Mouse (Mus musculus) megakaryocyte, adult 5-6 weeks (primary cell): ENCODE measurements around the gene Eif4g3. TPM values are rescaled to one million over a fixed set of nuclear protein-coding genes. Genes with fewer than 3 reads are reported as not detected.

ENCODE experiments used
- ATAC-seq: 2 replicates; pipeline ENCODE4 v1.8.0; 2016; ENCODE audit warnings: mild to moderate bottlenecking, inconsistent platforms; ENCODE audit not compliant: poor library complexity, severe bottlenecking
- total RNA-seq, 2 experiments: library from RNA; stranded (forward) in 1 of 2; stranded (reverse) in 1 of 2; fragments of 153-499, 151-499 nt in 1 of 2; fragments of 221-1000, 200-1000 nt in 1 of 2; gene quantifications; 2 replicates each; pipeline versions ENCODE4 v1.2.3 to v1.2.4; 2015 to 2017

Eif4g3 gene
- total RNA-seq, 2 experiments from 2014 or later: 47.6 to 65.6 TPM

DNA sequence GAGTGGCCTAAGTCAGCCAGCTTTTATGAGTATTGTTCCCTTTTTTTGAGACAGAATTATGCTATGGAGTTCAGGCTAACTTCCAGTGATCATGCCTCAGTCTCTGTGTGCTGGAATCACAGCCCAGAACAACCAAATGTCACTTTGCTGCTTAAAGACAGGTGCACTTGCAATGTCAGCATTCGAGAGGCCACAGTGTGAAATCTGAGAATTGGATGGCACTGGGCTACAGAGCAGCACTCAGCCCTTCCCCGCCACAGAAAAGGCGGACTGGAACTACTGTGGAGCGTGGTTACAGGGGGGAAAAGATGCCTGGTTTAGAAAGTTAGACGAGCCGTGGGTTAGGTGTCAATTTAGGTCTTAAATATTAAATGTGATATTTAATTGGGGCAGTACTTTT is 27.4 kb downstream of the Eif4g3 start:
- no peak for ATAC-seq

DNA sequence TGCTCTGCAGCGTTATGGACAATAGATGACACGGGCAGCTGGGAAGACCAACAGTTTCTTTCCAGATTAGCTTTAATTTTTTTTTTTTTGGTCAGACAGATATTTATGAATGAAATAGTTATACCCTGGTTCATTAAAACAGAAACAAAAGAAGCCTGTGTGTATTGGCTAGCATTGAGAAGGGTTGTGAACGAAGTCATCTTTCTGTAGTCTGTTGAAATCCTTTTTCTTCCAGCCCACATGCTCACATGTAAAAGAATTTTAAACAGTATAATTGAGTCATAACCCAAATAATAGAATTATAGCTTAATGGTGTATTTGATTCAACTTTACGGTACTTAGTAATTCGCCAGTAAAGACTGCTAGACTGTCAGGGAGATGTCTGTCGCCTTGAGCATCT is 28.8 kb downstream of the Eif4g3 start:
- no peak for ATAC-seq

- no peak for ATAC-seq
Measured at GRCm38 (mm10) chr4:138022761-138023160, 29.9 kb downstream of the Eif4g3 start.

DNA sequence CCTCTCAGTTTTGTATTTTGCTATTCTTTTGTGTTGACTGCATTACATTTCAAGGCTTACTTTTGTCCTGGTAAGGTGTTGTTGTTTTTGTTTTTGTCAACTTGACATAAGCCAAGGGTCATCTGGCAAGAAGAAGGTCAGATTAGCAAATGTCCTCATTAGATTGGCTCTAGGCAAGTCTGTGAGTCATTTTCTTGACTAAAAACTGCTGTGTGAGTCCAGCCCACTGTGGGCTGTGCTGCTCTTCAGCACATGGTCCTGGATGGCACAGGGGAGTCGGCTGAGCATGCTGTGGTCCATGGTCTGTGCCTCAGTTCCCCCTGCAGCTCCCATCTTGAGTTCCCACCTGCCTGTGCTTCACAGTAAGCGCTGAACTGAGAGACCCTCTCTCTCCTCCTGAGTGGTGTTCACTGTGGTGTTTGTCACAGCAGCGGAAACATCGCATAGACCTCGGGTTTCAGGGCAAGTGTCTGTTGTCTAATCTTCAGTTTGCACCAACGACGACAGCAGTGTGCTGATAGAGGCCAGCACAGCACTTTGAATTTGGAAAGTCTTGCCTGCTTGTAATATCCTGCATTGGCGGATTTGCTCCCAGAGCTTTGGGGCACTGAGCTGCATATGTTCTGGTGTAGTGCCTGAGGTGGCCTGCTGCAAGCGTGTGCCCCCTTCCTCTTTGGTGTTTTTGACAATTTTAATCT is 30.7 kb downstream of the Eif4g3 start:
- ATAC-seq: no peak

DNA sequence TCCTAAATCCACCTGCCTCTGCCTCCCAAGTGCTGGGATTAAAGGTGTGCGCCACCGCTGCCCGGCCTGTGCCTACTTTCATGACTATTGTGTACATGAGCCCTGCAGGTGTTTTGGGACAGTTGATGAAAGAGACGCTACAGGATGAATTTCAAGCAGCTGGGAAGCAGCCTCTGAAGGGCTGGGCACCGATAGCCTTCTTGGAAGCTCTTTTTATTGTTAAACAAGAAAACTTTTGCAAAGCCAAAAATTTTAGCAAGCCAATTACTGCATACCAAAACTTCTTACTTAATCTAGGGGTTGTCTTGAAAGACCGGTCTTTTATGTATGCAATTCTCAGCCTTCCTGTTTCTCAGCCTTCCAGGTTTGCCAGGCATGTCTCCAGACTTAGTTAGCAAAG is 36.3 kb downstream of the Eif4g3 start:
- no peak for ATAC-seq

DNA sequence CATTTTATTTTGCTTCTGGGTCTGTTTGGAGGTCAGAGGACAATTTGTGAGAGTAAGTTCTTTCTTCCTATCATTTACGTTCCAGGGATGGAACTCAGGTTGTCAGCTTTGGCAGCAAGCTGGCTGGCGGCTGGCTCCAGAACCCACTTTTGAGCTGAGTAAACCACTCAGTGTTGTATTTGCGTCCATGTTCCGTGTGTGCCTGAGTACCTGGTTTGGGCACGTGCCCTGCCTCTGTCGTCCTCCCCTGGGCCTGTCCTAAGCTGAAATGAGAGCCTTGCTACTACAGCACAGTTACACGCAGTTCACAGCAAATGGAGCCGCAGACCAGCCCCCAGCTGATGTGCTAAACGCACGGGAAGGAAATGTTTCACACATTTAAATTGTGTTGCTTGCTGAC is 39.0 kb downstream of the Eif4g3 start:
- ATAC-seq: no peak

- no peak for ATAC-seq
Measured at GRCm38 (mm10) chr4:138033871-138034270, 41.0 kb downstream of the Eif4g3 start.

GRCm38 (mm10) chr4:138035435-138036120 is 42.8 kb downstream of the Eif4g3 start:
- ATAC-seq: no peak

GRCm38 (mm10) chr4:138037110-138037509 is 44.3 kb downstream of the Eif4g3 start:
- ATAC-seq: no peak

- ATAC-seq: no peak
Measured at GRCm38 (mm10) chr4:138037896-138038295, 45.1 kb downstream of the Eif4g3 start.

DNA sequence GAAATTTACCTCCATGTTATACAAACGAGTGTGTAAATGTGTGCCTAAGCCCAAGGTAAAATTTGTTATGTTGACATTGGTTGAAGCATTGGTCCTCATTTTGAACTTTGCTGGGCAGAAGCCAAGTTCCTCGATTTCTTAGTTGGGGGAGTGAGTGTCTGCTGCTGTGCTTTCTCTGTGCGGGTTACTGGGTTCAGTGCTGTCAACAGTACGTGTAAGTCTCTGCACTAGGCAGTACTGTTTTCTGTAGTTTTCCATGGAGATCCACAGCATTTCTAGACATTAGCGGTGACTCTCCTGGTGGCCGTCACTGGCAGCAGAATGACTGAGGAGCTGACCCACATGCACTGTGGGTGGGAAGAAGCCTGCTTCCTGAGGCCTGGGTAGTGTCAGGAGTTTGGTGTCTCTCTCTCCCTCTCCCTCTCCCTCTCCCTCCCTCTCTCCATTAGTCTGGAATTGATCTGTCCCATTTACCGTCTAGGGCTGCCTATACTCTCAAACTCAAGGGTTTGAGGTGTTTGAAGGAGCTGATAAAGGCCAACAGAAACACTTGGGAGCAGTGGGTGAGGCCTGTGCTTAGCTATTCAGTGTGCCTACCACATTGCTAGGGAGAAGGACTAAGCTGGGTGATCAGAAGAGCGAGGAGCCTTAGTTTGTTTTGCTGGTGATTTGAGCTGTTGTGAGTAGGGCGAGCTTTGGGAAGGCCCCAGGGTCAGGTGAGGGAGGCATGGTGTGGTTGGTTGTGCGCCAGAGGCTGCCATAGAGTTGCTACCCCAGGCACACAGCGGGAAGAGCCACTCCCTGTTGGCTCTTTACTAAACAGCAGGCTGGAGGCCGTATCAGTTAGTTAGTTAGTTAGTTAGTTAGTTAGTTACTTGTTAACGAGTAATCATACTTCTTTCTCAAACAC is 45.8 kb downstream of the Eif4g3 start:
- no peak for ATAC-seq

- no peak for ATAC-seq
Measured at GRCm38 (mm10) chr4:138039275-138039651, 46.4 kb downstream of the Eif4g3 start.

- ATAC-seq: no peak
Measured at GRCm38 (mm10) chr4:138040589-138040988, 47.8 kb downstream of the Eif4g3 start.

GRCm38 (mm10) chr4:138041566-138042256 is 48.9 kb downstream of the Eif4g3 start:
- ATAC-seq: 0 out of 2 replicates have a peak, but pooled peaks have one; percentile 49

DNA sequence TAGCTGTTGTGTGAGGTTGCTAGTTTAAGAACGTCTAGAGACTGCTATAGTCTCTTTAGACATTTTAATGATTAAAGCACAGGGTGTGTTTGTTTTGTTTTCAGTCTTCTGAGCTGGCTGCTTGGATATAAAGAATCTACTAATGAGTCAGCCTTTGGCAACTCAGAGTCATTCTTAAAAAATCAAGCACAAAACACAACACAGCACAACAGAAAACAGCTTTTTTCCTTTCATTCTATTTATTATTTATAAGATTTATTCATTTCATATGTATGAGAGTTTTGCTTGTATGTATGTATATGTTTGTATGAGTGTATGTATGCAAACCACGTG is 49.4 kb downstream of the Eif4g3 start:
- ATAC-seq: no peak

DNA sequence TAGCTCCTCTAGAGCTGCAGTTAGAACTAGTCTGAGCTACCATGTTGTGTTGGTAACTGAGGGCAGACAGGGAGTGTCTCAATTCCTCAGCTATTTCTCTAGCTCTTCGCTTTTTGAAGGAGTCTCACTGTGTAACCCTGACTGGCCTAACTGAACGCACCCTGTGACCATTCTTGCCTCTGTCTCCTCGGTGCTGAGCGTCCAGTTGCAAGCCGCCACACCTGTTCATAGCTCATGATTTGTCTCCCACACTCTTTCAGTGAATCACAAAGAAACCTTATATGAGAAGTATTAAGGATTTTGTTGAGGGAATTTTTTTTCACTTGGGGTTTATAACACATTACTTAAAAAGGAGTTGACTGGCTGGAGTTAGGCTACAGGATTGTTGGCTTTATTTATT is 49.8 kb downstream of the Eif4g3 start:
- ATAC-seq: no peak

- ATAC-seq: no peak
Measured at GRCm38 (mm10) chr4:138044841-138045500, 52.1 kb downstream of the Eif4g3 start.

GRCm38 (mm10) chr4:138045809-138046208 is 53.0 kb downstream of the Eif4g3 start:
- ATAC-seq: no peak

- ATAC-seq: no peak
Measured at GRCm38 (mm10) chr4:138046371-138046770, 53.5 kb downstream of the Eif4g3 start.

DNA sequence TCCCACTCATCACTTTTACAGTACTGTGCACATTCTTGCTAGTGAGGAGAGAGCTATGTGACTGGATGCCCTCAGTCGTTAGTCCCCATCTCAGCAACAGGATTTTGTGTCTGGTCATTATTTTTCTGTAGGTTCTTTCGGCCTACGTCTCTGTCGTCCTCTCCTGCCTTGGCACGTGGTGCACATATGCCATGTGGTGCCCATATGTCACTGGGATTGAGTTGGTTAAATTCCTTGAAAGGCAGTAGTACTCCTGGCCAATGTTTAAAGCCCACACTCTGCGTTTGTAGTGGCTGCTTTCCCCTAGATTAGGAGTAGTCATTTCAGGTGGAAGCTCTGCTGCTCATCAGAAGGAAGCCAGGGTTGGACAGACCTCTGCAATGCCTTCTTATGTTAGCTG is 56.7 kb downstream of the Eif4g3 start:
- no peak for ATAC-seq

DNA sequence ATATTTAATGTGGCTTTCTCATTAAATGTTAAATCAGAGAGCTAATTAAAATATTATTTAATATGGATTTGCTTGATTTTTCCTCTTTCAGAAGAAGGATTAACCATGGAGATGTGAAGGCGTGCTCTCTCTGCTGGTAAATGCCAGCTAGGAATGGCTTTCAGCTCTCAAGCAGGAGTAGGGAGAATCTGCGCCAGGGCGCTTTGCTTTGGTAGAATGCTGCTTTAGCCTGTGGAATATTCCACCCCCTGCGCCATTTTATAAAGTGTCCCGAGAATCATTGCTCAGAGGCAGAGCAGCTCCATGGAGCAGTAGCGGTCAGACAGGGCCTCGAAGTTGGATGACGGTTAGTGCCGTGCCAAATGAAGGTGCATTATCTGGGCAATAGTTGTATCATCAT is 58.7 kb downstream of the Eif4g3 start:
- ATAC-seq: no peak
